Mouse (Mus musculus) gastrocnemius, postnatal 25 days (tissue): ENCODE measurements around the gene Cldn34c2. TPM values are rescaled to one million over a fixed set of nuclear protein-coding genes. Genes with fewer than 3 reads are reported as not detected.
A peak's percentile ranks its signal among the peaks of the same experiment; 100 is the strongest.
"Not testable (repeated sequence)": the region's sequence is repeated elsewhere in the genome, so short reads cannot be mapped to it uniquely, and the experiment has no call there.

ENCODE experiments used
- DNase-seq: peaks from one replicate; pipeline ENCODE4 v3.0.0; 2022
- long read RNA-seq, 2 experiments: library from polyadenylated mRNA; stranded (forward); transcript quantifications; one replicate each; pipeline ENCODE4 v2.0.0; 2021
- total RNA-seq, 2 experiments: library from RNA; stranded (reverse); gene quantifications; 1 replicate in 1 of 2; 2 replicates in 1 of 2; pipeline ENCODE4 v1.2.3; 2021

Cldn34c2 gene
- total RNA-seq: not detected
- long read RNA-seq, experiment 1, partial matches to known transcripts: 0 of 1 reads
- long read RNA-seq, experiment 1, other reads (novel, unspliced or antisense): 1 of 1 reads
- long read RNA-seq, experiment 2, partial matches to known transcripts: 0 of 1 reads
- long read RNA-seq, experiment 2, other reads (novel, unspliced or antisense): 1 of 1 reads

DNA sequence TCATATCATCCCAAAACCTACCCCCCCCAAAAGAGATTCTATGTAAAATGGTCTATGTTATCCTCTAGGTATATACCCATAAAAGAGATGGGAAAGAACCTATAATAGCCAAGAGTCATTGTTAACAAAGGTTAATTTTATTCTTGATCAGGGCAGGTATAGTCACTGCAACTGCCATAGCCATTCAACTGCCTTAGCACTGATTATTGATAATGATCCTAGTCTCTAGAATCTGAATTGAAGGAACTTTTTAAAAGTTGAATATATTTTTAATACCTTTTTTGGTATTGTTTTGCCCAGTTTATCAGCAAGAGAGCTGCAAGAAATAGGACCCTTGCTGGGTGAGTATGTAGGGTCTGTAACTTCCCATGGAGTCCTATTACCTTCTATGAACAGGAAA lies at the start of gene Cldn34c2:
TSS of gene Cldn34c2 (plus strand) at position 301 of the 400 bp plus-strand sequence.
- not testable (repeated sequence) for DNase-seq

DNA sequence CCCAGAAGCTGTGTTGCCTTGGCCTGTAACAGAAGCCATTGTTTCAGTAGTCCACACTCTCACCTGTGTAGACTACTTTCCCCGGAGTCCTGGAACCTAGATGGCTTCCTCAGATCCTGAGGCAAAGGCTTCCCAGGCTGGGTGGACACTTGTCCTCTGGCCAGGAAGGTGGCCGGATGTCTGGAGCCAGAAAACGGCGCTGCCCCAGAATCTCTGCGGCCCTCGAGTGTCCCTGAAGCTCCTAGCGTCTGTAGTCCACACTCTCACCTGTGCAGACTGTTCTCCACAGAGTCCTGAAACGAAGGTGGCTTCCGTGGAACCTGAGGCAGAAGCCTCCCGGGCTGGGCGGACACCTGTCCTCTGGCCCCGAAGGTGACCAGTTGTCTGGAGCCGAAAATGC lies 30.1 kb upstream of the Cldn34c2 start:
- DNase-seq: peak; percentile 4

DNA sequence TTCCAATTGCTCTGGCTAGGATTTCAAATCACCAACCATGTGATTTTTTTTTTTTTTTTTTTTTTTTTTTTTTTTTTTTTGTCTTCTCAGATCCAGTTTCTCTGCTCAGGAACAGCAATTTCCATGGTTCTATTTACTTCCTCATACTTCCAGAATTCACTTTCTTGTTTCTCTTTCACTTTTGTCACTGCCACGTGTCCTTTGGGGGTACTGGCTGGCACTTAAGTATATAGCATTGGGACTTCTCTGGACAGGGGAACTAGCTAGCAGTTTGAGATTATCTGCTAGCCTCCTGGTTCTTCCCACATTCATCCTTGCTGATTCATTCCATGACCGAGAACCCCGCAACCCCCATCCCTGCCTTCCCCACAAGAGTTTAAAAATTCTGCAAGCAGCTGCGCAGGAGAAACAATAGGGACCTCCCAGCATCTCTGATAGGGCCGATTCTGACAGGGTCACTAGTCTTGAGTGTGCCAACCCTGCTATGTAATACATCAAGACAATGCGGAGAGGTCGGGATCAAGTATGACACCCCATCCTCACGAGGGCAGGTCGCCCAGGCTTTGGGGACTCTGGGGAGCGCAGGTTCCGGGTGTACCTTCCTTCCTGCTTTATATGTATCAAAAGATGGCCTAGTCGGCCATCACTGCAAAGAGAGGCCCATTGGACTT lies 30.8 kb downstream of the Cldn34c2 start:
- DNase-seq: not testable (repeated sequence)

Other genes starting within 250 kb of the Cldn34c2 start
- not detected for gene Gm17467, start 123.1 kb downstream of the Cldn34c2 start, total RNA-seq
- gene Cldn34c3, start 212.0 kb downstream of the Cldn34c2 start, total RNA-seq: not detected